Mouse (Mus musculus) ES-Bruce4 (cell line): ENCODE data around the gene Tmem239.

Source experiments
- CTCF ChIP-seq: IDR thresholded peaks from one replicate; pipeline ENCODE4 v1.8.1; 2011; ENCODE audit warnings: low read depth, low read length
- EP300 ChIP-seq: IDR thresholded peaks from 2 replicates; pipeline ENCODE4 v1.6.1; 2011; ENCODE audit warnings: low read depth, low read length; ENCODE audit not compliant: insufficient read depth
- POLR2A ChIP-seq: IDR thresholded peaks from one replicate; pipeline ENCODE4 v1.8.1; 2011; ENCODE audit warnings: low read length; ENCODE audit not compliant: insufficient read depth

DNA sequence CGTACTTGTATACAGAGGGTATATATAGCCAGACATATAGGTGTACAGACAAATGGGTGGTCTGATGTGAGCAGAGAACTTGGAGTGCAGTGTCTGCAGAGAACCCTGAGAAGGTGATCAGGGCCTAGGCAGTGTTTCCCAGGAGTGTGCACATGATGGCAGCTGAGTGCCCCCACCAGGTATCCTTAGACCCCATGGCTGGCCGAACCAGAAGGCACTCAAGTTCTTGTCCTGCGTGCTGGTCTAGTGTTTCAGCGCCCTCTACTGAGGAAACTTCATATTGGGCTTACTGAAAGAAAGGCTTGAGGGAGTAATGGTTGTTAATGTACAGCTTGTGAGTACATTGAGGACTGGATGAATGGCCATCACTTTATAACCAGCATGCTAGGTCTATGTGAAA is 26.9 kb downstream of the Tmem239 start:
- TF ChIP-seq CTCF: peak; percentile 56
- TF ChIP-seq EP300: no peak
- no peak for TF ChIP-seq POLR2A
